Mouse (Mus musculus) liver, embryonic 13.5 days (tissue): ENCODE measurements at regions not wholly inside any gene's neighbourhood (a gene's known extent, or its start where the extent isn't known, plus 50 kb on each side); places are given as distances from the start of the nearest gene placed in this dataset.

Source experiments
- ATAC-seq: fragments of 200-750 bp; cut with Nextera tagmentation; 2 replicates; pipeline ENCODE4 v1.8.0; 2017; ENCODE audit warnings: low read depth, mild to moderate bottlenecking, moderate number of reproducible peaks, moderate library complexity
- DNase-seq: peaks from one replicate; pipeline ENCODE4 v3.0.0; 2022
- H3K27ac ChIP-seq: fragments of 300-500 bp; sonication (generic); 2 replicates; pipeline ENCODE4 v1.5.1; 2015; ENCODE audit warnings: moderate library complexity, mild to moderate bottlenecking, inconsistent platforms
- H3K27me3 ChIP-seq: fragments of 300-500 bp; sonication (generic); 2 replicates; pipeline ENCODE4 v1.6.1; 2015; ENCODE audit warnings: mild to moderate bottlenecking, inconsistent platforms
- H3K36me3 ChIP-seq: fragments of 300-500 bp; sonication (generic); 2 replicates; pipeline ENCODE4 v1.6.1; 2015; ENCODE audit warnings: mild to moderate bottlenecking, inconsistent platforms
- H3K4me1 ChIP-seq: fragments of 300-500 bp; sonication (generic); replicated peaks from 2 replicates; pipeline ENCODE4 v1.6.1; 2015; ENCODE audit warnings: inconsistent platforms
- H3K4me2 ChIP-seq: fragments of 300-500 bp; sonication (generic); 2 replicates; pipeline ENCODE4 v1.6.1; 2015; ENCODE audit warnings: inconsistent platforms, mild to moderate bottlenecking, moderate library complexity
- H3K4me3 ChIP-seq: fragments of 300-500 bp; sonication (generic); replicated peaks from 2 replicates; pipeline ENCODE4 v1.5.1; 2015; ENCODE audit warnings: mild to moderate bottlenecking, inconsistent platforms
- H3K9ac ChIP-seq: fragments of 300-500 bp; sonication (generic); 2 replicates; pipeline ENCODE4 v1.6.1; 2015; ENCODE audit warnings: mild to moderate bottlenecking, inconsistent platforms
- H3K9me3 ChIP-seq: fragments of 300-500 bp; sonication (generic); replicated peaks from 2 replicates; pipeline ENCODE4 v1.6.1; 2016; ENCODE audit warnings: inconsistent platforms
- WGBS: fragments of 180-500 bp; shearing (Covaris S2); methylation state at CpG from one replicate; pipeline ENCODE4 v1.1.7; 2015; ENCODE audit not compliant: insufficient replicate concordance; 5-methylcytosine and 5-hydroxymethylcytosine counted together

DNA sequence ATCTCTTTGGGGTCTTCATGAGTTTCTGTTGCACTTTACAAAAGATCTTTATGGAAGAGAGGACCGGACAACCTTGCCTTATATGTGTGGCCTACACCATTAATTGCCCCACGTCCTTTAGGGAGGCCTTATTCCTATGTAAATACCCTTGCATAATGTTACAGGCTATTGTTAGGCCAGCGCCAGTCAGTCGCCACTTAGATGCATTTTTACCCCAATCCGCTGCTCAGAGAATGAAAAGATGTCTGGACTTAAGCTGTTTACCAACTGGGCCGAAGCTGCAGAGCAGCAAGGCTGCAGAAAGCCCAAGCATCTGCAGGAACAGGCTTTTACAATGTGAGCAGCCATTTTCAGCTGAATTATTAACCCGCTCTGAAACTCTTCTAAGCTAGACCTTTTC lies 79.5 kb upstream of the Otx2 start:
- no peak for DNase-seq
- H3K27ac ChIP-seq = no peak overlapping the region
- no peak overlapping the region for H3K9ac ChIP-seq
- 62% methylated on average over 7 of the region's 7 CpGs for WGBS
- no peaks in the 10 kb centered on the region for H3K9me3 ChIP-seq
- peaks cover 15% of the 10 kb centered on the region for H3K27me3 ChIP-seq
- H3K4me2 ChIP-seq = no peak overlapping the region
- H3K36me3 ChIP-seq = no peaks in the 10 kb centered on the region
- ATAC-seq = no peak
- H3K4me1 ChIP-seq = no peaks in the 10 kb centered on the region
- no peak overlapping the region for H3K4me3 ChIP-seq

DNA sequence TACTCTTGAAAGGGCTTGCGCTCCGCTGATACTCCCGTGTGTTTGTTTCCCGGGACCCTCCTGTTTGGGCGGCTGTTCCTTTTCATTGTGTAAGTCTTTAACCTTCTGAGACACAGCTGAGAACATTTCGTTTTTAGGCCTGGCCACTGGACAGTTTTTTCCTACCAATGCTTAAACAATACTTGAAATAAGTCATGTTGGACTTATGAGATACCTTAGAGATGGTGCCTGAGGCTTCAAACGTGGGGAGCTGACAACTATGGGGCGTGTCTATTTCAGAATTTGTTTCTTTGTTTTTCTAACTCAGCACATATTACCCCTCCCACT lies 78.9 kb upstream of the Otx2 start:
- no peak for DNase-seq
- no peak overlapping the region for H3K27ac ChIP-seq
- 0 out of 2 replicates have a peak overlapping the region, but pooled peaks have one; percentile 22 for H3K4me2 ChIP-seq
- no peaks in the 10 kb centered on the region for H3K36me3 ChIP-seq
- 44% methylated on average over 8 of the region's 8 CpGs for WGBS
- no peak for ATAC-seq
- H3K9me3 ChIP-seq = no peaks in the 10 kb centered on the region
- H3K4me1 ChIP-seq = no peaks in the 10 kb centered on the region
- peaks cover 15% of the 10 kb centered on the region for H3K27me3 ChIP-seq
- no peak overlapping the region for H3K4me3 ChIP-seq
- H3K9ac ChIP-seq = no peak overlapping the region

DNA sequence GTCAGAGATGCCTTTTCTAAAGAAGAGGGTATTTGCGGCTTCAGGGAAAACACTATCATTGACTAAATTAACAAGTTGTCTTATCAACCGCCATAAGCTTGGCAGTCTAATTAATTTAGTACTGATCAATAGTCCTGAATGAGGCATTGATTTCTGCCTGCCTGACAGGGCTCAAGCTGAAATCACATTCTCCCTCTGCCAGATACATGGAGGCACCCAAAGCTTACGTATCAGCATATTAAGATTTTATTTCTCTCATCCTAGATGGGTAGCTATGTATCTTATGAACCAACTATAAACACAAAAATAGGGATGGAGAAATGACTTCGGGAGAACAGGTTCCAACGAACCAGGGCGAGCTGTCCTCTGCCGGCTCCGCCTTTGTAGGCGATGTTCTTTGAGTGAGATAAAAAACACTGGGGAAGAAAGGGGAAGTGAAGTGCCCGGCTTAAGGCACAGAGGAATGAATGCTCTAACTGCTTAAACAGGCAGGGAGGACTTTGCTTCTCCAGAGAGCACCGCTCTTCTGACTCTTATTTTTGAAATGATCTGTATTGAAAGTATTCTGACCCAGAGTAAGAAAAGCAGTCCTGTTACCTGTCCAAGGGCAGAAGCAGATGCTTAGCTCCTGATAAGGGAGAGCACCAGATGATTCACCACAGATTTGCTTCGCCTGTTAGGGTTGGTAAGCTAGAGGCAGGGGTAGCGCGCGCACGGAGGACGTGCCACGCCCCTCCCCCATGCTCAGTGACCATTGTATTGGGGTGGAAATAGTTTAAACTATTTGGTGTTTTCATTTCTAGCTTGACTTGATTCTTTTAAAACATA lies 78.3 kb upstream of the Otx2 start:
- no peak overlapping the region for H3K4me3 ChIP-seq
- H3K9ac ChIP-seq = no peak overlapping the region
- H3K4me2 ChIP-seq = peak overlapping the region; percentile 22; the same call in 1 of the 2 replicates
- H3K36me3 ChIP-seq = no peaks in the 10 kb centered on the region
- 10% methylated on average over 18 of the region's 18 CpGs for WGBS
- DNase-seq (no peak), ATAC-seq (no peak)
- no peaks in the 10 kb centered on the region for H3K4me1 ChIP-seq
- no peaks in the 10 kb centered on the region for H3K9me3 ChIP-seq
- no peak overlapping the region for H3K27ac ChIP-seq
- peaks cover 15% of the 10 kb centered on the region for H3K27me3 ChIP-seq

DNA sequence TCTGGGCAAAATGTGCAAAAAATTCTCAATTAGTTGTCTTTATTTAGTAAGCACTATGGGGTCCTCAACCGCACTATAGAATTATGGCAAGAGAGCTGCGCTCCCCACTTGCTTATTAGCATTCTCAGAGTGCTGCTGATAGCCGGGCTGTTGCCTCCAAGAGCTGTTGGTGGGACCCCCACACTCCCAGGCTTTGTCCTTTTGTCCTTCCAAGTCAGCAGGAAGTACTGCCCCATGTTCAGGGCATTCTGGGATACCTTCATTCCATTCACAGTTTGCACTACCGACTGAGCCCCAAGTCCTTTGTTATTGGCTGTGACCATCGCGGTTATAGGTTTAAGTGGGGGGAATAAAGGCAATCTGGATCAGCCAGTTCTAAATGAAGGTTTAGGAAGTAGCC lies 77.4 kb upstream of the Otx2 start:
- WGBS = 28% methylated on average over 6 of the region's 6 CpGs

DNA sequence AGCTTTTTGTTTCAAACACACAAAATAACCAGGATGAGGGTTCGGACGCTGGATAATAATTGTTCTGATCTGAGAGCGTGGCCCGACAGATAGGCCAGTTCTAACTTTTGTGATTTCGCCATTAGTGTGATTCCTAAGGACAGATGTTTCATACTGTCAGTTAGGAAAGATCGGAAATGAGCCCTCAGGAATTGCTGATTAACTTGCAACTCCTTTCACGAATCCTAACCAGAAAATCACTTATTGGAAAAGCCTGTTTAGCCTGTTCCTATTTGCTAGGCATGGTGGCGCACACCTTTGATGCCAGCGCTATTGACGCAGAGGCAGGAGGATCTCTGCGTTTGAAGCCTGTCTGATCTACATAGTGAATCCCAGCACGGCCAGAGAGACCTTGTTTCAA lies 75.4 kb upstream of the Otx2 start:
- 77% methylated on average over 12 of the region's 12 CpGs for WGBS
- H3K4me1 ChIP-seq = no peaks in the 10 kb centered on the region
- no peak overlapping the region for H3K9ac ChIP-seq
- ATAC-seq = no peak
- H3K27me3 ChIP-seq = peaks cover 15% of the 10 kb centered on the region
- H3K9me3 ChIP-seq = no peaks in the 10 kb centered on the region
- H3K4me2 ChIP-seq = no peak overlapping the region
- H3K4me3 ChIP-seq = no peak overlapping the region
- H3K36me3 ChIP-seq = no peaks in the 10 kb centered on the region
- no peak overlapping the region for H3K27ac ChIP-seq
- DNase-seq = no peak

More for the DNA sequence above, 77.4 kb upstream of the Otx2 start:
- Histone ChIP-seq H3K4me1 (no peaks in the 10 kb centered on the region), H3K36me3 (no peaks in the 10 kb centered on the region), H3K4me3 (no peak overlapping the region), H3K27me3 (peaks cover 15% of the 10 kb centered on the region), H3K27ac (no peak overlapping the region), H3K9ac (no peak overlapping the region), H3K4me2 (no peak overlapping the region), H3K9me3 (no peaks in the 10 kb centered on the region)
- ATAC-seq (no peak), DNase-seq (no peak)

DNA sequence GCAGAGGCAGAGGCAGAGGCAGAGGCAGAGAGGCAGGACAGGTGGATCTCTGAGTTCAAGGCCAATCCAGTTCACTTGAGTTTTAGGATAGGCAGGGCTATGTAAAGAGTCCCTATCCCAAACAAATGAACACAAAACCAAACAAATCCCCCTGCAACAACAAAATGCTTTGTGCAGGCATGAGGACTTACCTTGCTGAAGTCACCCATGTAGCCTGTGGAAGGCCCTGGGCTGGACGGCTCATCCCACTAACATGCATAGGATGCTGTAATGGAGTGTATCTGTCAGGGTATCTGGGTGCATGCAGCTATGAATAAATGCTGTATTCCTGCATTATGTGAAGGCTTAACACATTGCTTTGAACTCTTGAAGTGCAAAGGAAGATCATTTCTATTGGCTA lies 74.3 kb upstream of the Otx2 start:
- Histone ChIP-seq H3K4me2 (no peak overlapping the region), H3K9ac (no peak overlapping the region), H3K4me3 (no peak overlapping the region), H3K27me3 (peaks cover 11% of the 10 kb centered on the region), H3K27ac (no peak overlapping the region), H3K9me3 (no peaks in the 10 kb centered on the region), H3K4me1 (no peaks in the 10 kb centered on the region), H3K36me3 (no peaks in the 10 kb centered on the region)
- DNase-seq (no peak), ATAC-seq (no peak)
- WGBS = 67% methylated on average over 1 of the region's 1 CpGs

DNA sequence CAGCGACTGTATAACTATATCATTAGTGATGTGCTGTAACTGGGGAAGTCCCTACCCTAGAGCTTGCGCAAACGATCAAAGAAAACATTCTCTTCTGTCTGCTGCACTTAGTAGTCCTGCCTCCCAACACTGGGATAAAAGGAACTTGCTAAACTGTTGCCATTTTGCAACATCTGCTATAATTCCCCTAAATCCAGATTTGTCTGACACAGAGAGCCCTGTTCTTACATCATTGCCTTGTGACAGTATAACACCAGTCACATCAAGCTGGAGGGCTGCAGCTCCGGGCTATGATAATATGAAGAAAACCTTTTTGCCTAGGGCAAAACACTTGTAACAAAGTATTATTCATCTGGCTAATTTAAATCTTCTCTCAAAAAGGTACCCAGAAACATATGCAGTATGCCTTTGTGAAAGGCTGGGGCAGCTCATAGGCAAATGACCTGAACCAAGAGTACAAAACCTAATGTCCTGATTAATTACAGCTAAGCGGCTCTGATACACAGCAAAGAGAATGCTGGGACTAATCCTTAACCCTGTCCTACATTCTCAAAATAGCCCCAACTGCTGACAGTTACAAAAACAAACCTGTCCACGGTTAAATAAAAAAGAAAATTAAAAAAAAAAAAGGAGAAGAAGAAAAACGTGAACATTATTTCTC lies 67.5 kb upstream of the Otx2 start:
- H3K9ac ChIP-seq = no peak overlapping the region
- no peaks in the 10 kb centered on the region for H3K4me1 ChIP-seq
- 49% methylated on average over 7 of the region's 7 CpGs for WGBS
- no peaks in the 10 kb centered on the region for H3K36me3 ChIP-seq
- ATAC-seq (no peak), DNase-seq (no peak)
- H3K4me3 ChIP-seq = no peak overlapping the region
- no peaks in the 10 kb centered on the region for H3K9me3 ChIP-seq
- no peak overlapping the region for H3K4me2 ChIP-seq
- H3K27me3 ChIP-seq = no peaks in the 10 kb centered on the region
- H3K27ac ChIP-seq = no peak overlapping the region

DNA sequence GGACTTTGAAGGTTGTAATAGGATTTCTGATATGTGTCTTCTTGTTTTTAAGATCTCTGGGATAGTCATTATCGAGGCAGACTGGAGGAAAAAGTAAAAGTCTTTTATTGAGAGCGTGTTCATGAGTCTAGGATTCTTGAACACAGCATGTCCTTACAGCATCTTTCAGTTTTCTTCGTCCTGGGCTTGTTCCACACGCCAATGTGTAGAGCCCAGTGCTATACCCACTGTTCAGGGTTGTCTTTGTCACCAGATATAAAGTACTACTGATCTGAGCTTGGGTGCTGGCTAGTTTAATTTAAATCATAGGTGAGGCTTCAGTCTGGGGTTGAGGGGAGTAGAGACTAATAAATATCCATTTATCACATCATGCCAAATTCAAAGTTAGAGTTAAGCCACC lies 65.5 kb upstream of the Otx2 start:
- Histone ChIP-seq H3K9me3 (no peaks in the 10 kb centered on the region), H3K4me2 (no peak overlapping the region), H3K4me3 (no peak overlapping the region), H3K27ac (no peak overlapping the region), H3K4me1 (no peaks in the 10 kb centered on the region), H3K27me3 (no peaks in the 10 kb centered on the region), H3K36me3 (no peaks in the 10 kb centered on the region), H3K9ac (no peak overlapping the region)
- no peak for ATAC-seq
- DNase-seq = no peak
- WGBS = 59% methylated on average over 4 of the region's 4 CpGs

DNA sequence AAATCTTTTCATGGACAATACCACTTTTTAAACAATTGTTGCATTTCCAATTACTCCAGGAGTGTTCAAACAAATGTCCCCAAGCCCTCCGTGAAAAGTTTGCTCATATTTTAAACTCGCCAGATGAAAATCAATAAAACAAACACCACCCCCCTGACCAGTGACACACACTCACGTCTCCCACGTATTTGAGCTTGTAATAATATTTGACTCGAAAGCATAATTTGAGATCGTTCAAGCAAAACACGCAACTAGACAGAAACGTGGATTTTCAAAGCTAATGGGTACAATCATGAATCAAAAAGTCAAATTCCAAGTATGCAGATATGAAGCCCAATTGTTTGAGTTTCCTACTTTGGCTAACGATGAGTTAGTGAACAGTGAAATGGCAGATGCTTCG lies 65.0 kb upstream of the Otx2 start:
- H3K4me1 ChIP-seq = no peaks in the 10 kb centered on the region
- no peak overlapping the region for H3K4me2 ChIP-seq
- H3K27me3 ChIP-seq = no peaks in the 10 kb centered on the region
- H3K9me3 ChIP-seq = no peaks in the 10 kb centered on the region
- DNase-seq (no peak), ATAC-seq (no peak)
- H3K9ac ChIP-seq = no peak overlapping the region
- H3K36me3 ChIP-seq = no peaks in the 10 kb centered on the region
- 68% methylated on average over 10 of the region's 10 CpGs for WGBS
- H3K27ac ChIP-seq = no peak overlapping the region
- H3K4me3 ChIP-seq = no peak overlapping the region

DNA sequence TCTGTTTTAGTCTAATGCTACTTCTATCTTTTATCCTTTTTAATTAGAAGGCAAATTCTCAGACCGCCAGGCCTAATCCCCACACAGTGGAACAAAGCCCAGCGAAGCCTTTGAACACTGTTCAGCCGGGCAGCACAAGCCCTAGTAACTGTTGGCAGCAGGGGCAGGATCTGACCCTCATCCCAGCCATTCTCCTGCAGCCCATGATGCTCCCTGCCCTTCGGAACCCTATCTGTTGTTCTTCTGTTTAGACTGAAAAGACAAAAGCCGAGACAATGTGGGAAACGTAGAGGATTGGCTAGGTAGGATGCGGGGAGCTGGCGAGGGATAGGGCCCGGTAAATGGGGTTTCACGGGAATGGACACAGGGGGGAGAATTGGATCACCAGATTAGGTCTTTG lies 64.6 kb upstream of the Otx2 start:
- no peak overlapping the region for H3K4me2 ChIP-seq
- H3K36me3 ChIP-seq = no peaks in the 10 kb centered on the region
- 71% methylated on average over 10 of the region's 10 CpGs for WGBS
- H3K9me3 ChIP-seq = no peaks in the 10 kb centered on the region
- ATAC-seq (no peak), DNase-seq (no peak)
- no peak overlapping the region for H3K4me3 ChIP-seq
- no peak overlapping the region for H3K9ac ChIP-seq
- H3K27me3 ChIP-seq = no peaks in the 10 kb centered on the region
- H3K4me1 ChIP-seq = no peaks in the 10 kb centered on the region
- no peak overlapping the region for H3K27ac ChIP-seq

DNA sequence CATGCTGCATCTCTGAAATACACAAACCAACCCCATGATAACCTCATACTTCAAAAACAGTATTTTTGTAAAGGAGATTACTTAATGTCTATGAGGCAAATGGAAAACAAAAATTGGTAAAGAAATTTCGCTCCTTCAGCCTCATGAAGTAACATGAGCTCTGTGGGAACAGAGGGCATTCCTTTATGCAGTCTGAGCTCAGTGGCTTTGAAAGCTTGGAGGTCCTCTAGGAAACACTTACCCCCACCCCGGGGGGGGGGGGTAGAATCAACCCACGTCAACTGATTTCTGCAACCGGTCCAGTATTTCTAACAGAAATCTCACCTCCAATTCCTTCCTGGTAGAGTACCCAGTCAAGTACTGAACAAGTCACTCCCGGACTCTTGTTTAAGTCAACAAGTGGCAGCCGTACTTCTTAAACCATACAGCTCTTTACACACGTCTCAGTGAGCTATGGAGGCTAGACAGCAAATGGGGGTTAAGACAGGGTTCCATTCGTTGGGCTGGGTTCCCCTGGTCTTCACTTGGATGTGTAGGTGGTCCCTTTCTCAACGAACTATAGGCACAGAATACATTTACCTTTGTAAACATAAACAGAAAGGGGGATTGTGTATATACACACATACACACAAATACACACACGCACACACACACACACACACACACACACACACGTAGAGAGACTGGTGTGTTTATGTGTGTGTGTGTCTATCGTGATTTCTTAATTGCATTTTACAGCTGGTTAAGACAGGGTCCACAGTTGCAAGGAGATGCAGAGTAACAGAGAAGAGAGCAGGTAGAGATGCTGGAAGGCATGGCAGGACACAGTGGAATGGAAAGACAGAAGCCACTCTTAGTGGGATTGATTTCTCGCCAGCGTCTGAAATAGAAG lies 63.6 kb upstream of the Otx2 start:
- H3K27ac ChIP-seq = no peak overlapping the region
- H3K4me3 ChIP-seq = no peak overlapping the region
- no peak overlapping the region for H3K9ac ChIP-seq
- 56% methylated on average over 14 of the region's 14 CpGs for WGBS
- H3K4me2 ChIP-seq = no peak overlapping the region
- no peaks in the 10 kb centered on the region for H3K27me3 ChIP-seq
- ATAC-seq (no peak), DNase-seq (no peak)
- H3K36me3 ChIP-seq = no peaks in the 10 kb centered on the region
- H3K9me3 ChIP-seq = no peaks in the 10 kb centered on the region
- H3K4me1 ChIP-seq = no peaks in the 10 kb centered on the region
